In the genomic region with DNA sequence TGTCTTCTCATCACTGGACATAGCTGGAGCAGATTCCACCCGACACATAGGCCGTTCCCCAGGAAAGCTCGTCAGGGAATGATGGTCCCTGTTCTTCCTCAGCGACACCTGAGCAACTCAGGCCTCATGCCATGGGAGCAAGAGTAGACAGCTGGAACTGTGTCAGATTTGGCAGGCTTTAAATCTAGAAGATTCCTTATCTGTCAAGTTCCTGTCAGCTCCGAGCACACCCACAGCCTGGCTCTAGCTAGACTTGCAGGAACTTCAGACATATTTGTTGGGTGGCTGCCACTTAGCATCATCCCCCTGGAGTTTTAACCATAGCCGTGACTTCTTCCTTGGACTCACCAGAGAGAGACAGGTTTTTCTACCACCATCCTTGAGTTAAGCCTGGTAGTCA, we compare ENCODE assay signal across 21 mouse cellular contexts.
DNase-seq lines count a peak whose midpoint lies in the region; ATAC-seq and TF ChIP-seq lines count a peak whose summit lies in the region.
"Had no signal": no experiment of that assay in that cellular context is flagged by ENCODE, and none has a peak within 500 bp of the region (broad histone marks: within the 10 kb centered on the region; RNA-seq: fewer than 3 reads in every experiment).

No protein-coding gene starts in this region.

- no peaks in the 10 kb centered on the region for H3K9me3 ChIP-seq in heart, embryonic 10.5 days
- no peaks in the 10 kb centered on the region for H3K9me3 ChIP-seq in heart, postnatal 0 days (replicated peaks; ENCODE audit: control insufficient read depth, low read length)
- H3K9me3 ChIP-seq in kidney, embryonic 15.5 days (replicated peaks), result no peaks in the 10 kb centered on the region
- H3K9me3 ChIP-seq: embryonic facial prominence, embryonic 13.5 days; forebrain, embryonic 12.5 days; hindbrain, embryonic 13.5 days had no signal

- 0 out of 2 replicates have a peak, but pooled peaks have one; percentile 21 for ATAC-seq in heart, postnatal 0 days (ENCODE audit: insufficient read depth, low read depth)
- ATAC-seq in kidney, embryonic 15.5 days (replicated peaks; ENCODE audit: low FRiP score), result no peak

- H3K4me1 ChIP-seq in heart, embryonic 10.5 days, result peaks cover 33% of the 10 kb centered on the region
- H3K4me1 ChIP-seq in heart, postnatal 0 days (ENCODE audit: control insufficient read depth, insufficient read depth), result peaks cover 61% of the 10 kb centered on the region
- H3K4me1 ChIP-seq in kidney, embryonic 15.5 days, result no peaks in the 10 kb centered on the region
- H3K4me1 ChIP-seq: embryonic facial prominence, embryonic 13.5 days; forebrain, embryonic 12.5 days had no signal

- 57% methylated on average over 6 of the region's 6 CpGs for WGBS in heart, embryonic 10.5 days
- 42% methylated on average over 6 of the region's 6 CpGs for WGBS in heart, postnatal 0 days
- 88% methylated on average over 6 of the region's 6 CpGs for WGBS in kidney, embryonic 15.5 days

- intact Hi-C loops in left cerebral cortex, adult 2 months (cut with DNase I), result no loop called here

- no peak for TF ChIP-seq EP300 in heart, postnatal 0 days (IDR thresholded peaks at IDR 0.05; ENCODE audit: low read depth)

- no peaks in the 10 kb centered on the region for H3K27me3 ChIP-seq in heart, embryonic 10.5 days (ENCODE audit: insufficient read depth, poor library complexity, severe bottlenecking)
- no peaks in the 10 kb centered on the region for H3K27me3 ChIP-seq in heart, postnatal 0 days (ENCODE audit: control insufficient read depth, insufficient read depth, low read length)
- no peaks in the 10 kb centered on the region for H3K27me3 ChIP-seq in kidney, embryonic 15.5 days
- H3K27me3 ChIP-seq: embryonic facial prominence, embryonic 13.5 days; forebrain, embryonic 12.5 days; hindbrain, embryonic 13.5 days had no signal

- no peak overlapping the region for H3K9ac ChIP-seq in heart, postnatal 0 days (replicated peaks; ENCODE audit: low read depth, low read length)
- no peak overlapping the region for H3K9ac ChIP-seq in kidney, embryonic 15.5 days
- H3K9ac ChIP-seq: embryonic facial prominence, embryonic 13.5 days; forebrain, embryonic 12.5 days; hindbrain, embryonic 13.5 days; liver, embryonic 14.5 days had no signal

- peak; percentile 34 to 46 for DNase-seq in heart, adult 18-20 months
- DNase-seq in heart, embryonic 10.5 days (ENCODE audit: low spot score), result no peak
- DNase-seq in left cerebral cortex, adult 2 months (ENCODE audit: extremely low spot score in 1 of 2, low spot score in 2 of 2), result no peak
- no peak for DNase-seq in left cerebral cortex, adult 11 months (ENCODE audit: low spot score)
- DNase-seq in heart, postnatal 0 days (ENCODE audit: low spot score), result no peak
- peak; percentile 69 for DNase-seq in skeletal muscle tissue, adult 2 months (ENCODE audit: low read depth, low spot score)
- DNase-seq: adrenal gland, adult 2 months; cerebellum, adult 11-12 months; cerebellum, postnatal 25 days; embryo, embryonic 11 days; gastrocnemius, postnatal 14 days; kidney, adult 11 months; thymus, postnatal 14 days had no signal

- H3K36me3 ChIP-seq in heart, embryonic 10.5 days, result no peaks in the 10 kb centered on the region
- H3K36me3 ChIP-seq in heart, postnatal 0 days (replicated peaks; ENCODE audit: control insufficient read depth, insufficient read depth, low read length), result no peaks in the 10 kb centered on the region; the same call in 1 of the 2 replicates
- H3K36me3 ChIP-seq in kidney, embryonic 15.5 days, result no peaks in the 10 kb centered on the region
- H3K36me3 ChIP-seq: embryonic facial prominence, embryonic 13.5 days had no signal

- no peak overlapping the region for H3K27ac ChIP-seq in heart, embryonic 10.5 days
- H3K27ac ChIP-seq in left cerebral cortex, adult 2 months, result peak overlapping the region; percentile 63; the same call in 1 of the 2 replicates
- H3K27ac ChIP-seq in heart, postnatal 0 days (ENCODE audit: low read depth), result peak overlapping the region; percentile 36; the same call in 1 of the 2 replicates
- H3K27ac ChIP-seq in kidney, embryonic 15.5 days, result no peak overlapping the region
- H3K27ac ChIP-seq: embryonic facial prominence, embryonic 13.5 days; forebrain, embryonic 12.5 days; hindbrain, embryonic 13.5 days; kidney, postnatal 0 days; liver, embryonic 14.5 days had no signal

- H3K4me3 ChIP-seq in heart, embryonic 10.5 days, result no peak overlapping the region
- H3K4me3 ChIP-seq in left cerebral cortex, adult 2 months, result no peak overlapping the region
- no peak overlapping the region for H3K4me3 ChIP-seq in heart, postnatal 0 days (ENCODE audit: low read depth, low read length)
- H3K4me3 ChIP-seq in kidney, embryonic 15.5 days (replicated peaks), result no peak overlapping the region
- H3K4me3 ChIP-seq: embryonic facial prominence, embryonic 13.5 days; erythroblast, embryonic 14.5 days; forebrain, embryonic 12.5 days; hindbrain, embryonic 13.5 days had no signal

- no peak for TF ChIP-seq CTCF in left cerebral cortex, adult 2 months (IDR thresholded peaks at IDR 0.05)
- TF ChIP-seq CTCF in heart, postnatal 0 days (IDR thresholded peaks at IDR 0.05; ENCODE audit: low read depth), result no peak

- no peak overlapping the region for H3K4me2 ChIP-seq in heart, postnatal 0 days (ENCODE audit: low read depth, low read length)
- no peak overlapping the region for H3K4me2 ChIP-seq in kidney, embryonic 15.5 days
- H3K4me2 ChIP-seq: embryonic facial prominence, embryonic 13.5 days; forebrain, embryonic 12.5 days; hindbrain, embryonic 13.5 days; midbrain, embryonic 11.5 days had no signal

Comparison
In these comparisons a context has a peak if more than half of its experiments do, and no peak if none do; other contexts are left out.
1. DNase-seq: peak in heart, adult 18-20 months (2 of 2) and skeletal muscle tissue, adult 2 months (single experiment); none in heart, embryonic 10.5 days (single experiment), left cerebral cortex, adult 2 months (0 of 2), left cerebral cortex, adult 11 months (single experiment) and heart, postnatal 0 days (single experiment).
2. H3K27ac ChIP-seq: peak in left cerebral cortex, adult 2 months (single experiment) and heart, postnatal 0 days (single experiment); none in heart, embryonic 10.5 days (single experiment) and kidney, embryonic 15.5 days (single experiment).